Mouse (Mus musculus): ENCODE measurements around the gene Smarca2. TPM values are rescaled to one million over a fixed set of nuclear protein-coding genes. Genes with fewer than 3 reads are reported as not detected.
"Not testable (repeated sequence)": the region's sequence is repeated elsewhere in the genome, so short reads cannot be mapped to it uniquely, and the experiment has no call there.

Gene Smarca2
- total RNA-seq, 2 experiments from 2014 or later = 243 to 296 TPM

DNA sequence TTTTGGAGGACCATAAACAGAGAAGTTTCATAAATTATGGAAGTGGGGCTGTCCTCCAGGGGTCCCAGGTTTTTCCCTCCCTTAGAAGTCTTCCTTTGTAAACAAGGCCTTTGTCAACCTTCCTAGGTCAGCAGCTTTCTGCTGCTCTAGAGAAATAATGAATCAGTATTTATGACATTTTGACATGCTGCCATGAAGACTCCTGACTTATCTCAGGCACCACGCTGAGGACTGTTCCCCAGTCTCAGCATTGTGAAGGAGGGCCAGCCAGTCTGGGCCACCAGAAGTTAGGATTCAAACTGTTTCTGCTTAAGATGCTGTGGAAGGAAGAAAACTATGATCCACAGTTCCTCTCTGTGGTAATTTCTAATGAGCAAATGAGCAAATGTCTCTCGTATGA, 4.8 kb downstream of the Smarca2 start:
- no peak for DNase-seq (ENCODE audit: low spot score in 2 of 2)
- intact Hi-C loops (cut with DNase I) = loop anchor here (5.0 to 10.0 kb wide), 6 partner anchors 38 to 347 kb away; no protein-coding TSS in a partner anchor

DNA sequence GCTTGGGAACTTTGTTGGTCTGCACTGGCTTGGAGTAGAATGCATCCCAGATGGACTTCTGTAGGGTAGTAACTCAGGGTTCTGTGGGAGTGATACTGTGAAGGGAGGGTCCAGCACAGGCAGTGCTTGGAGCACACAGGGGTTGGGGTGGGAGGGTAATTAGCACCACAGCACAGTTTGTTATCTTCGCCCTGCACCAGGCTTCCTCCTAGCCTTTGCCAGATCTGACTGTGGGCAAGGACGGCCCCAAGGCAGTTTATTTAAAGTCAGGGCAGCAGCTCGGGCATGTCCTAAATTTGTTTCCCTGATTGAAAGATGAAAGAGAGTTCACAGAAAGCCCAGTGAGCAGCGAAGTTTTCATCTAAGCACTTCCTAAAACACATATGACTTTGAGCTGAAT, 8.1 kb downstream of the Smarca2 start:
- intact Hi-C loops (cut with DNase I) = no loop called here
- DNase-seq (ENCODE audit: low spot score in 2 of 2) = no peak

DNA sequence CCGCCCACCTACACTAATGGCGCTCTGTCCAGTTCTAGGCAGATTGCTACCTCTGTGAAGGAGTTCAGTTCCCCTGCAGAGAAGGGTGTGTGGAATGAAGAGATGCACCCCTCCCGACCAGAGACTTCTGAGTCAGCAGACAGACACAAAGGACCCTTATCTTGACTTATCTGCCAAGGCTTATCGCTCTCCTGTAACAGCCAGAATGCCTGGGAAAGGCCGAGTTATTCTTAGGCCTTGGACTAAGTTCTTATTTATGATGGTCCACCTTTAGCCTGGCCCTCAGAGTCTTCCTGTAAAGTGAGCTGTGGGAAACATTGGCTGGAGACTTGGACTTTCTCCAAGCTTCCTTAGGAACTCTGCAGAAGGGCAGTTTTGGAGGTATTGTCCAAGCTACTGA, 8.8 kb downstream of the Smarca2 start:
- intact Hi-C loops (cut with DNase I) = no loop called here
- DNase-seq (ENCODE audit: low spot score in 2 of 2) = no peak

DNA sequence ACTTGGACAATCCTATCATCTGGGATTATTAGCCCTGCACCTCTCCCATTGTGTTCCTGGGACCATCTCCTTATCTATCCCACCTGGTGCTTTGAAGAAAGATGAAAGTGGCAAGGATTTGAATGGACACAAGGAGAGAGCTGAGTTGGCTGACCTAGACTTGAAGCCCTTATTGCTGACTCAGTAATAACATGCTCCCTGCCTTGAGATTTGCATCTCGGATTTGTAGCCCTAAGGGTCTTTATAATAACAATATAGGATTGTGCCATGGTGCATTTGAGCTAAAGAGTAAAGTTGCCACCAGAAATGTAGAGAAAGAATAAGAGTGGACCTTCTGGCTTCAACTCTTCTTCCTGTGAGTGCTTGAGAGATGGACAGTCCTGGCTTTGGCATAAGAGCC, 11.4 kb downstream of the Smarca2 start:
- no peak for DNase-seq (ENCODE audit: low spot score in 2 of 2)
- intact Hi-C loops (cut with DNase I) = no loop called here

DNA sequence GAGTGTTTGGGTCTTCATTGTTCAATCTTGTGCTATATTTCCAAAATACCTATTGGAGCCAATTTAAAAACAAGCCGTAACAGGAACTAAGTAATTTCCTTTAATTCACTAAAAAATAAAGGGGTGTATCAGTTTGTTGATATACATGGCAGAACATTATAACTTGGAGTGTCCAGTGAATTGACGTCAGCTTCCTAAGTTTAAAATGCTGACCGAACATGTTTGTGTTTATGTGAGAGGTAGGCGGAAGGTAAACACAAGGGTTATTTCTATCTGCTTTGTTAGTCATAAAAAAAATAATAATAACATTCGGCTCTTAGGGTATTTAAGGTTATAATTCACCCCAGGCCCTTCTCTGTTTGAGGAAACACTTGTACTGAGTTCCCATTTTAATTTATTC, 12.4 kb downstream of the Smarca2 start:
- DNase-seq (ENCODE audit: low spot score in 2 of 2) = no peak
- intact Hi-C loops (cut with DNase I) = no loop called here

DNA sequence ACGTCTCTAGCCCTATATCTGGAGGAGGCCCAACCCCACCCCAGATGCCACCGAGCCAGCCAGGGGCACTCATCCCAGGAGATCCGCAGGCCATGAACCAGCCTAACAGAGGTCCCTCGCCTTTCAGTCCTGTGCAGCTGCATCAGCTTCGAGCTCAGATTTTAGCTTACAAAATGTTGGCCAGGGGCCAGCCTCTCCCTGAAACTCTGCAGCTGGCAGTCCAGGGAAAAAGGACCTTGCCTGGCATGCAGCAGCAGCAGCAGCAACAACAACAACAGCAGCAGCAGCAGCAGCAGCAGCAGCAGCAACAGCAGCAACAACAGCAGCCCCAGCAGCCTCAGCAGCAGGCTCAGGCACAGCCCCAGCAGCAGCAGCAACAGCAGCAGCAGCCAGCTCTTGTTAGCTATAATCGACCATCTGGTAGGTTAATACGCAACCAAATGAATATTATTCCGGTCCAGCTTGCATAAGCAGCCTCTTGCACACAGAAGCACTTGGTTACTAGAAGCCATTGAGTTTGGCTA, 25.9 kb downstream of the Smarca2 start:
- intact Hi-C loops (cut with DNase I) = no loop called here

DNA sequence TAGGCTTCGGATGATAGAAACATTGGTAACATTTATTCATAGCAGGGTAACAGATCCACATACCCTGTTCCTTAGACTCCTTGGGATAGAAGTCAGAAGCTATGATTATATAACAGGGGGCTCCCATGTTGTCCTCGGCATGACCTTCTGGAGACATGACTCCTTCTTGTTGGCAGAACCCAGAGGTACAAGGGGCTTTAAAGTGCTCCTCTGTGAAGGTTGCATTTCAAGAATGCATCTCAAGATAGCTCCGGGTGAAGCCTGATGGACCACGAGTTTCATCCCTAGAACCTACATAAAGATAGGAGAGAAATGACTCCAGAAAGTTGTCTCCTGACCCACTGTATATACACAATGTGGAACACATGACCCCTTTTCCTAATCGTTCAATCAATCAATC, 27.4 kb downstream of the Smarca2 start:
- DNase-seq (ENCODE audit: low spot score in 2 of 2) = no peak
- intact Hi-C loops (cut with DNase I) = no loop called here

More for the DNA sequence above, 25.9 kb downstream of the Smarca2 start:
- peak; percentile 22 to 36 for DNase-seq (ENCODE audit: low spot score in 2 of 2)

DNA sequence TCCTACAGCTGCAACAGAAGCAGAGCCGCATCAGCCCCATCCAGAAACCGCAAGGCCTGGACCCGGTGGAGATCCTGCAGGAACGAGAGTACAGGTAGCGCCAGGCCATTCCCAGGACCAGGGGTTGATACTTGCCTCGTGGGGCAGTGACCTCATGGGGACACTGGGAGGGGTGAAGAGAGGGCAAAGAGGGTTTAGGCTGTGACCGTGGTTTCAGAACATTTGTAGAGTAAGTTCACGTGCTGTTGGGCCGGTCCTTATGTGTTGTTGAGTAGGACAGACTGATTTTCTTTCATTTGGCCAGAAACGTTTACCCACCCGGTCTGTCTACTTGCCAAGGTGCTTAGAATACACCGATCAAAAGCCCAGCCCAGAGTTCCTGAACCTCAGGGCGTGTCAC, 35.7 kb downstream of the Smarca2 start:
- DNase-seq (ENCODE audit: low spot score in 2 of 2) = no peak
- intact Hi-C loops (cut with DNase I) = no loop called here

DNA sequence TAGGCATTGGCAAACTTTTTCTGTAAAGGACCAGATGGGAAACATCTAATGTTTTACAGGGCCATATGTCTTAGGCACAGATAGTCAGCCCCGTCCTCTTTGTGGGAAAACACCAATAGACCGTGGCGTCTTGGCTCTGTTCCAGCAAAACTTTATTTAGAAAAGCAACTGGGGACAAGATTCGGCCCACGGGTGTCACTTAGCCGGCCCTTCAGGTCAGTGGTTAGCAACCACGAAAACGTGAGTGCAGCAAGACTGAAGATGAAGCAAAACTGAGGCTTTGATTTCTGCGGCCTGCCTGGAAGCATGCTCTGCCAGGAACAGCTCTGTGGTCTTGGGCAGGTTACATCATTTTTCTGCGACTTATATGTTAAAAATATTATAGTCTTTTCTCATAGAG, 36.4 kb downstream of the Smarca2 start:
- DNase-seq (ENCODE audit: low spot score in 2 of 2) = no peak
- intact Hi-C loops (cut with DNase I) = no loop called here

DNA sequence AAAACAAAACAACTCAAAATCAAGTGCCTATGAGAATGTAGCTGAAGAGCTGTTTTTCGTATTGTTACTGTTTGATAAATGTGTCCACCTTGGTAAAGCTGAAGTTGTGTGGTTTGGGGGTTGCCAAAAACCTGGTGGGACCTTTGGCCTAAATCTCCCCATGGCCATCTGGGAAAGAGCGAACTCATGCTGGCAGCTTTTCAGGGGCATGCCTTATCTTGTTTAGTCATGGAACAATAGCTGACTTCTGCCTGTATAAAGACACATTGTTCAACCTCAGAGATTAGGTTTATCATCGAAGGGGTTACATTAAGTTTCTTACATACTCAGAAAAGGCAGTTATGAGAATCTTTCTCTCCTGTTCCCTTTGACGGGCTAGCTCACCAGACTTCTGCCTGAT, 38.2 kb downstream of the Smarca2 start:
- no peak for DNase-seq (ENCODE audit: low spot score in 2 of 2)
- intact Hi-C loops (cut with DNase I) = no loop called here

DNA sequence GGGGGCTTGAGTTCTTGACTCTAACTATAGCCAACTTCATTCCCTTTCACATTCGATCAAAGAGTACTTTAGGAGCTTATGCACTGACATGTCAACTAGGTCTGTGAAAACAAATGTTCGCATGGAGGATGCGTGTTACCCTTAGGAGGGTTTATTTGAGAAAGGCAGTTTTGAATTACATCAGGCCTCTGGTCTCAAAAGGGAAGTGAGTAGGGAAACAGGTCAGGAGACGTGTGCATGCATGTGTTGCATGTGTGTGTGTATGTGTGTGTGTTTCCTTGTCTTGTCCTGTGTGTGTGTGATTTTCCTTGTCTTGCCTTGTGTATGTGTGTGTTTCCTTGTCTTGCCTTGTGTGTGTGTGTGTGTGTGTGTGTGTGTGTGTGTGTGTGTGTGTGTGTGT, 39.1 kb downstream of the Smarca2 start:
- no peak for DNase-seq (ENCODE audit: low spot score in 2 of 2)
- intact Hi-C loops (cut with DNase I) = no loop called here

DNA sequence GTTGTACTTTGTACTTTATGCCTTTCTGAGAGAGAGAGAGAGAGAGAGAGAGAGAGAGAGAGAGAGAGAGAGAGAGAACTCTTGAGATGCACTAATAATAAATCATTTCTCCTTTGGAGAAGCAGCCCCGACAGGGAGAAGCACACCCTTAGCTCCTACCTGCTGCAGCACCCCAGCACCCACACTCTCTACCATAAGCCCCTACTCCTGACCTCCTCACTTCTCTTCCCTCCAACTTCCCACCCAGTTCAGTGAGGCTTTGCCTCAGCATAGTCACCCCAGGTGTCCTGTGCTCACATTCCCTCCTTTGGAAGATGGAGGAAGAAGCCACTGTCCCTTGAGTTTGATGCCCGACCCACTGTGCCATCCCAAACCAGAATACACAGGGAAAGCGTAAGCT, 40.2 kb downstream of the Smarca2 start:
- DNase-seq (ENCODE audit: low spot score in 2 of 2) = no peak
- intact Hi-C loops (cut with DNase I) = loop anchor here (5.0 kb wide), 1 partner anchor 38 kb away; the partner anchor contains the start of gene Smarca2

DNA sequence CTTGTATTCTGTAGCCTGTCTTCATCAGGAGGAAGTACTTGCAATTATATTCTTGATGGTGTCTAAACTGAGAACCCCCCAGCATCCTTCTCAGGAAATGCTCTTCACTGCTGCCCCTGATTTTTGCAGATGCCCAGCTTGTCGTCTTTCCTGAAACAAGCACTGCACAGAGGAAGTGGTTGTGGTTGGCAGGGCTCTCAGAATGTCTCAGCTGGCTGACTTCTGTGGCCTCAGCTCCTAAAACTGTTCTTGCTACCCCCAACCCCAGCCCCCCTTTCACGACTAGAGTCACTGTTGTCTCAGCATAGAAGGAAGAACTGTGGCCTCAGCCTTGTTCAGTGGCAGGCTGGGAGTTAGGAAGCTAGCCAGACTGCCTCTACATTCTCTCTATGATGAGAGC, 41.3 kb downstream of the Smarca2 start:
- intact Hi-C loops (cut with DNase I) = loop anchor here (5.0 kb wide), 1 partner anchor 39 kb away; the partner anchor contains the start of gene Smarca2
- no peak for DNase-seq (ENCODE audit: low spot score in 2 of 2)

DNA sequence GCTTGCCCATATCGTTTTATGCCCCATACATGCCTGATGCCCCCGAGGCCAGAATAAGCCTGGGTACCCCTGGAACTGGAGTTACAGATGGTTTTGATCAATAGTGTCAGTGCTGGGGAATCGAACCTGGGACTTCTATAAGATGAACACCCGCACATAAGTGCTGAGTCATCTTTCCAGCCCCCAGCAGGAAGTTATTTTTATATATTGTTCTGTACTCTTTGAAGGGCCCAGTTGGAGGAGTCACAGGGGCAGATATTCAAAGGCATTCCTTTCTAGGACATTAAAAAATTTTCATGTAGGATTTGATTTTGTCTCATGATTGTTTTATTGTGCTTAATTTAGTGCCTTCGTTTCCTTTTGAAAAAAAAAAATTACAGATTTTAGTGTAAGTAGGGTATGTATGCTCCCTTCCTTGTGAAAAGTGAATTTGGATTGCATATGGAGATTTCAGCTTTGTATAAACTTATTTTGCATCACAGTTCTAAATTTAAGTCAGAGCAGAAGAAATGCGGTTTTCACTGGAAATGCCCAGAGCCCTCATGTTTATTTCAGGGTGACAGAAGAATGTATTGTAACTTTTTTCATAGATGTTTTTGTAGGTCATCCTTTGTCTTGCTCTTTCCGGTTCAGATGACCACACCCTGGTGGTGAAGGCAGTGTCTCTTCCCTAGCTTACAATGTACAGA, 45.9 kb downstream of the Smarca2 start:
- no peak for DNase-seq (ENCODE audit: low spot score in 2 of 2)
- intact Hi-C loops (cut with DNase I) = no loop called here

DNA sequence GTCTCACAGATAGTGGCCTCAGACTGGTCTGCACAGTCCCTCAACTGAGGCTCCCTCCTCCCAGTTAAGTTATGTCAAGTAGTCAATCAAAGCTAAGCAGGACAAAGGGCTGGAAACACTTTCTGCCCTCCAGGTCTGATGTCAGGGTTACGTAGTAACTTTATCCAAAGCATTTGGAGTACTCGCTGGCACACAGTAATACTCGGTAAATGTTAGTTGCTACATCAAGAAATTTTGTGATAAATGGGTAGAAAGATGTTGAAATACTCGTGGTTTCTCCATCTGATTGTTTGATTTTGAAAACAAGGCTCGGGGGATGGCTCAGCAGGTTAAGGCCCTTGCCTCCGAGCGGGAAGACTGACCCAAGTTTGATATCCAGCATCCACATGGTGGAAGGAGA, 53.5 kb downstream of the Smarca2 start:
- no peak for DNase-seq (ENCODE audit: low spot score in 2 of 2)
- intact Hi-C loops (cut with DNase I) = no loop called here

DNA sequence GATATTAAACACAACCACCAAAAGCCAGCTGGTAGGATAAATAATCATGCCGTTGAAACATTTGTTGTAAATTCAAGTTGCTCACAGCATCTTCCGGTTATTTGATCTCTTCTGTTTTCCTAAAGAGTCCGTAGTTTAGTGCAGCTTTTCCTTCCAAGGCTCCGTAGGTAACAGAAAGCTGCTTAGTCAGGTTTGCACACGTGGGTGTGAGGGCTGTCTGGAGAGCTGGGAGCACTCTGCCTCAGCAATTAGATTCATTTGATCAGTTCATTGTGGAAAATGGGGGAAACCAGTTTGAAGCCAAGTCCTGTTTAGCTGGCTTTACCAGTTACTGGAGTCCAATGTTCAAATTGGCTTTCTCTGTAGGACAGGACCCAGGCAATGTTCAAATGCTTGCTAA, 55.1 kb downstream of the Smarca2 start:
- DNase-seq (ENCODE audit: low spot score in 2 of 2) = no peak
- intact Hi-C loops (cut with DNase I) = no loop called here

DNA sequence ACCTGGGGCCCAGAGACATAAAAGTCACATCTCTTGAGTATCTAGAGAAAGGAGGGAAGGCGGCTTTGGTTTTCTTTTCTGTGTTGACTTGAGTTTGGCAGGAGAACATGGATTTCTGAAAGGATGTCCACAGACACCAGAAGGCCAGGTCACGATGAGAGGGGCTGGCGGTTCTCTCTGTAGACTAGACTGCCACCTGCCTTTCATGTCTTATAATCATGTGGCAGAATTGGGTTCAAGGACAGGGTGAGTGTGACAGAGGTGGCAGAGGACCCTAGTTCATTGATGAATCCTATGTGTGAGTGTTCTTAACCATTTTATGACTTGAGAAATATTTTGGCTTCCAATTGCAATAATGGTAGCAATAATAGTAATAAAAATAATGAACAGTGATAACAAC, 56.3 kb downstream of the Smarca2 start:
- intact Hi-C loops (cut with DNase I) = no loop called here
- no peak for DNase-seq (ENCODE audit: low spot score in 2 of 2)

DNA sequence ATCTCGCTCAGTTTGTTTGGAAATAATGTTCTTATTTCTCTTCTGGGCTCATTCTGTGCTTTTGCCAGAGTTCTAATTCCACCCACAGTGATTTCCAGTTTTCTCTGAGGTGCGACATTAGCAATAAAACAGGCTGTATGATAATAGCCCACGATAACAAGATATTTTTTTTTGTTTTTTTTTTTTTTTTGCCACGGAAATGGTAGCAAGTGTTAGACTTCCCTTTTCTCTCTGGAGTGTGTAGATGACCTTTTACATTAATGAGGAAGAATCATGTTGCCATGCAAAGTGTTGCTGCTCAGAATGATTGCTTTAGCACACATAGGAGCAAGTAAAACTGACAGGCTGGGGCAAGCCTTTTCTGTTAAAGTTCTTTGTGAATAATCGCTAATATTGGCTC, 61.5 kb downstream of the Smarca2 start:
- intact Hi-C loops (cut with DNase I) = no loop called here
- no peak for DNase-seq (ENCODE audit: low spot score in 2 of 2)

DNA sequence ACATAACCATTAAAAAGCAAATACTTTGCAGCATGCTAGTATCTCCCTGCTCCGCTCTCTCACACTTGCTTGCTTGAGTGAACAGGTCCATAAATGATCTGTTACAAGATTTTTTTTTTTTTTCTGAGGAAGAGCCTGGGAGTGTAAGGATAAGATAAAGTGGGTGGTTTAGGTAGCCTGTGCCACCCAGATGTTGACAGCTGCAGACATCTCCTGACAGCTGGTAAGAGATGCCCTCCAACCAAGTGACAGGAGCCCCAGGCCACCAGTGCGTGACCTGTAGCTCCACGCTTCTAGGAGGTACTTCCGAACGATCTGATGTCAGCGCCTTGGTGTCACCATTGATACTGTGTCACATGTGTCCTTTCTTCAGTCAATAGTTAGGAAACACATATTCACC, 65.2 kb downstream of the Smarca2 start:
- intact Hi-C loops (cut with DNase I) = no loop called here
- DNase-seq (ENCODE audit: low spot score in 2 of 2) = no peak

DNA sequence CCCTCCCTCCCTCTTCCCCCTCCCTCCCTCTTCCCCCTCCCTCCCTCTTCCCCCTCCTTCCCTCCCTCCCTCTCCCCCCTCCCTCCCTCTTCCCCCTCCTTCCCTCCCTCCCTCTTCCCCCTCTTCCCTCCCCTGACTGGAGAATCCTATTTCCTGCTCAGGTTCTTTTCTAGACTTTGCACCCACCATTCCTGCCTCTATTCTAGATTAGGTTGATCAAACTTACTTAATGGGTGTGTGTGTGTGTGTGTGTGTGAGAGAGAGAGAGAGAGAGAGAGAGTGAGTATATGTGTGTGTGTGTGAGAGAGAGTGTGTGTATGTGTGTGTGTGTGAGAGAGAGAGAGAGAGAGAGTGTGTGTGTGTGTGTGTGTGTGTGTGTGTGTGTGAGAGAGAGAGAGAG, 66.6 kb downstream of the Smarca2 start:
- intact Hi-C loops (cut with DNase I); DNase-seq (ENCODE audit: low spot score in 2 of 2): not testable (repeated sequence)

DNA sequence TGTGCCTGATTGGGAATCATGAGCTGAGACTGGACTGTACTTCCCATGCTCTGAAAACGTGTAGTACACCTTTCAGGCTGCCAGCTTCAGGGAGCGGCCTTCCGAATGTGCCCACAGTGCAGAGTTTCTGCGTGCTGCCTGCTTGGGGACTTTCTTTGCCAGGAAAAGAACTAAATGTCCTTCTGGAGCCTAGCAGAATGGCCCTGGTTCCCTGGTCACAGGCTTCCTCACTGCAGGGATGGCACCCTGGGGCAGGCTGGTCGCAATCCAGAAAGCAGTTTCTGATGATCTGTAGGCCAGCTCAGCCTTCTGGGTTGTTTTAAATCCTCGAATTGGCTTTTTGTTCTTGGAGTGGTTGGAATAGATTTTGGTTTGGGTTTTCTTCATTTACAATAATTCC, 71.1 kb downstream of the Smarca2 start:
- DNase-seq (ENCODE audit: low spot score in 2 of 2) = no peak
- intact Hi-C loops (cut with DNase I) = no loop called here

DNA sequence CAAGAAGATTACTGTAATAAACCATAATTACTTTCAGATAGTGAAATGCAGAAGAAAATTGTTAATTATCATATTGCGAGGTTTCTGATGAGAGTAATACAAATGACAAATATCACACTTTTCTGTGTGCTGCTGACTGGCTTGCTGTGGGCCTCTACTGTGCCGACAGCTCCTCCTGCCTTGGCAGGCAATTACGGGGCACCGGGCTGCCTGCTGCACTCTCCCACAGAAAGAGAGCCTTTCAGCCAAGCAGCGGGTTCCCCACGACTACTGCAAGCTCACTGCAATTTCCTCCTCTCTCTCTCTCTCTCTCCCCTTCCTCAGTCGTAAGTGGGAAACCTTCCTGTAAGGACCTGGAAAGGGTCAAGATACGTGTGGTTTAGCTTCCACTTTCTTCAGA, 73.7 kb downstream of the Smarca2 start:
- intact Hi-C loops (cut with DNase I) = no loop called here
- no peak for DNase-seq (ENCODE audit: low spot score in 2 of 2)
